Mouse (Mus musculus) cerebellum, adult 8-10 months (tissue): ENCODE data around the gene Klhl41.

Experiments used
- DNase-seq: peaks from one replicate; pipeline ENCODE4 v3.0.0; 2022

The Klhl41 gene

GRCm38 (mm10) chr2:69684488-69684887 lies 14.6 kb downstream of the Klhl41 start:
- no peak for DNase-seq

- DNase-seq, result no peak
These were observed 20.3 kb downstream of the Klhl41 start for GRCm38 (mm10) chr2:69690214-69690613.

GRCm38 (mm10) chr2:69690843-69691242 lies 20.9 kb downstream of the Klhl41 start:
- no peak for DNase-seq

GRCm38 (mm10) chr2:69693501-69693900 lies 23.6 kb downstream of the Klhl41 start:
- DNase-seq, result no peak

- DNase-seq, result no peak
These were observed 30.5 kb downstream of the Klhl41 start for GRCm38 (mm10) chr2:69700446-69700845.

GRCm38 (mm10) chr2:69712171-69712570 lies 42.3 kb downstream of the Klhl41 start:
- DNase-seq, result no peak

- DNase-seq, result peak; percentile 81
These were observed 43.2 kb downstream of the Klhl41 start, which contains the start of gene Fastkd1 for GRCm38 (mm10) chr2:69712981-69713625. Gene Fastkd1 (minus strand): TSS chr2:69713516.

- DNase-seq, result no peak
These were observed 43.7 kb downstream of the Klhl41 start for GRCm38 (mm10) chr2:69713626-69714014.

- peak; percentile 23 for DNase-seq
These were observed 44.2 kb downstream of the Klhl41 start for GRCm38 (mm10) chr2:69714126-69714525.

- no peak for DNase-seq
These were observed 46.6 kb downstream of the Klhl41 start for GRCm38 (mm10) chr2:69716483-69716882.

- DNase-seq, result no peak
These were observed 49.2 kb downstream of the Klhl41 start for GRCm38 (mm10) chr2:69719121-69719520.

- no peak for DNase-seq
These were observed 52.3 kb downstream of the Klhl41 start, which contains the start of gene Ppig for GRCm38 (mm10) chr2:69722273-69722649. Gene Ppig (plus strand): TSS chr2:69722545.

GRCm38 (mm10) chr2:69722650-69723518 lies 53.0 kb downstream of the Klhl41 start:
- peak; percentile 91 for DNase-seq

GRCm38 (mm10) chr2:69723519-69723825 lies 53.6 kb downstream of the Klhl41 start:
- DNase-seq, result no peak
